Mouse (Mus musculus) ES-E14 (cell line): ENCODE data around the gene Samd10.

Experiments used
- CHD2 ChIP-seq: IDR thresholded peaks from 2 replicates; pipeline ENCODE4 v1.6.1; 2014; ENCODE audit warnings: mild to moderate bottlenecking, low read depth, low read length, inconsistent platforms
- HCFC1 ChIP-seq: IDR thresholded peaks from 2 replicates; pipeline ENCODE4 v1.6.1; 2012; ENCODE audit warnings: low read length, inconsistent platforms, borderline replicate concordance; ENCODE audit not compliant: insufficient read depth
- ZNF384 ChIP-seq: IDR thresholded peaks from 2 replicates; pipeline ENCODE4 v1.6.1; 2012; ENCODE audit warnings: low read depth, low read length, inconsistent platforms

DNA sequence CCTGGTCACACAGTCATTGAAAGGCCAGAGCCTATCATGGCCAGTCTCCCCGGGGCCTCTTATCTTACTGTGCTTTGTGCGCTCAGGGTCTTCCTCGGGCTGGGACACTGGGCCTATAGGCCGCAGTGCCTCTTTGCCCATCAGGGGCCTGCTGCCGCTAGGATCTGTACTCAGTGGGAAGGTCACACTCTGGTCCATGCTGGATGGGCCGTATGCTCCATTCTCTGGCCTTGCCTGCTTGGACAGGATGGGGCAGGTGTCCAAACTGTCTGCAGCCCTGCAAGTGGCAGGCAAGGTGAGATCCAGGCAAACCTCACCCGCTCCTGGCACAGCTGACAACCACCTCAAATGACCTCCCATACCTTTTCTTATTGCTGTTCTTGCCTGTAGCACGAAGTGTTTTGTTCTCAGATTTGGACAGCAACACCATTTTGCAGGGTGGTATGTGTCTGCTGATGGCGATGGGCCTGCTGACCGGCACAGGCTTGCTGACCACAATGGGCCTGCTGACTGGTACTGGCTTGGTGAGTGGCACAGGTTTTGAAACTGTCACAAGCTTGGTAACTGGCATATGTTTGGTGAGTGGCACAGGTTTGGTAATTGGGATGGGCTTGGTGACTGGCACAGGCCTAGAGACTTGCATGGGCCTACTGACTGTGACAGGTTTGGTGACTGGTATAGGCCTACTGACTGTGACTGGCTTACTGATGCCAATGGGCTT, 9.8 kb downstream of the Samd10 start:
- TF ChIP-seq ZNF384 = no peak
- TF ChIP-seq HCFC1 = no peak
- no peak for TF ChIP-seq CHD2
